Mouse (Mus musculus) heart, embryonic 13.5 days (tissue): ENCODE results near the gene Usp25. TPM values are rescaled to one million over a fixed set of nuclear protein-coding genes. Genes with fewer than 3 reads are reported as not detected.
A peak's percentile ranks its signal among the peaks of the same experiment; 100 is the strongest.

Experiments used
- ATAC-seq: fragments of 200-750 bp; cut with Nextera tagmentation; 2 replicates; pipeline ENCODE4 v1.8.0; 2017; ENCODE audit warnings: moderate TSS enrichment; ENCODE audit not compliant: insufficient number of reproducible peaks, low FRiP score, low TSS enrichment; ENCODE audit errors: extremely low read depth
- H3K27ac ChIP-seq: fragments of 300-500 bp; sonication (generic); replicated peaks from 2 replicates; pipeline ENCODE4 v1.5.1; 2015; ENCODE audit warnings: moderate library complexity, mild to moderate bottlenecking, inconsistent platforms
- H3K27me3 ChIP-seq: fragments of 300-500 bp; sonication (generic); replicated peaks from 2 replicates; pipeline ENCODE4 v1.6.1; 2015; ENCODE audit warnings: mild to moderate bottlenecking, inconsistent platforms
- H3K36me3 ChIP-seq: fragments of 300-500 bp; sonication (generic); 2 replicates; pipeline ENCODE4 v1.6.1; 2015; ENCODE audit warnings: mild to moderate bottlenecking, inconsistent platforms
- H3K4me1 ChIP-seq: fragments of 300-500 bp; sonication (generic); 2 replicates; pipeline ENCODE4 v1.6.1; 2015; ENCODE audit warnings: inconsistent platforms
- H3K4me2 ChIP-seq: fragments of 300-500 bp; sonication (generic); 2 replicates; pipeline ENCODE4 v1.6.1; 2015; ENCODE audit warnings: inconsistent platforms, mild to moderate bottlenecking, moderate library complexity
- H3K4me3 ChIP-seq: fragments of 300-500 bp; sonication (generic); 2 replicates; pipeline ENCODE4 v1.5.1; 2015; ENCODE audit warnings: moderate library complexity, mild to moderate bottlenecking, inconsistent platforms
- H3K9ac ChIP-seq: fragments of 300-500 bp; sonication (generic); 2 replicates; pipeline ENCODE4 v1.6.1; 2015; ENCODE audit warnings: inconsistent platforms, mild to moderate bottlenecking, moderate library complexity
- H3K9me3 ChIP-seq: fragments of 300-500 bp; sonication (generic); 2 replicates; pipeline ENCODE4 v1.6.1; 2016; ENCODE audit warnings: inconsistent platforms
- WGBS: fragments of 180-500 bp; shearing (Covaris S2); methylation state at CpG from one replicate; pipeline ENCODE4 v1.1.7; 2015; ENCODE audit warnings: mixed read lengths; 5-methylcytosine and 5-hydroxymethylcytosine counted together
- polyA plus RNA-seq: library from polyadenylated mRNA; unstranded; fragments of >200 nt; fragmentation: Nextera tagmentation; extraction: Ambion mirVana; gene quantifications from 2 replicates; pipeline ENCODE4 v1.2.1, GENCODE M21; 2015

Gene Usp25
- polyA plus RNA-seq, 1 experiment from 2014 or later = 17.6 TPM

DNA sequence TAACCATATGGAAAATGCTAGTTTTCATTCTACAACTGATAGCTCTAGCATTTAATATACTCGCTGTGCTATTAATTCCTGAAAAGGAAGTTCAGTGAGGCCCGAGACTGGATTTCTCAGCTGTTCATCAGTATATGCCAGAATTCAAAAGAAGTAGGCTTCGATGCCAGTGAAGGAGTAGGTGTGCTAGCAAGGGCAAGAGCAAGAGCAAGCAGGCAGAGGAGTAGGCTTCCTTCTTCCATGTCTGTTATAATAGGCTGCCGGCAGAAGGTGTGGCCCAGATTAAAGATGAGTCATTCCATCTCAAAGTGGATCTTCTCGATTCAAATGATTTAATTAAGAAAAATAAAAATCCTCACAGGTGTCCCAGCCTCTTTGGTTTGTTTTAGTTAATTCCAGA lies 30.0 kb downstream of the Usp25 start:
- H3K4me2 ChIP-seq = no peak overlapping the region
- ATAC-seq = no peak
- no peaks in the 10 kb centered on the region for H3K27me3 ChIP-seq
- H3K4me1 ChIP-seq = peaks cover 23% of the 10 kb centered on the region
- H3K36me3 ChIP-seq = peaks cover 23% of the 10 kb centered on the region
- 86% methylated on average over 5 of the region's 5 CpGs for WGBS
- H3K9me3 ChIP-seq = no peaks in the 10 kb centered on the region
- H3K4me3 ChIP-seq = no peak overlapping the region
- H3K27ac ChIP-seq = no peak overlapping the region
- H3K9ac ChIP-seq = no peak overlapping the region

DNA sequence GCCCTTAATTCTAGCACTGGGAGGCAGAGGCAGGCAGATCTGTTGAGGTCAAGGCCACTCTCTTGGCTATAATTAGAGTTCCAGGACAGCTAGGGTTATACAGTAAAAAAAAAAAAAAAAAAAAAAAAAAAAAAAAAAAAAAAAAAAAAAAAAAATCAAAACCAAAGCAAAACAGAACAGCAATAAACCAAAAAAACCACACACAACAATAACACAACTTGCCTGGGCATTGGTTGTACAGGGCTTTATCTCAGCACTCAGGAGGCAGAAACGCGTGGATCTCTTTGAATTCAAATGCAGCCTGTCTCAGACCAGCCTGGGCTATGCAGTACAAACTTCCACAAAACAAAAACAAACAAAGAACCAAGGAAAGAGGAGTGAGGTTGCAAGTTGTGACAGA lies 40.7 kb downstream of the Usp25 start:
- WGBS = 95% methylated on average over 2 of the region's 2 CpGs
- Histone ChIP-seq H3K9me3 (no peaks in the 10 kb centered on the region), H3K4me3 (no peak overlapping the region), H3K4me1 (0 out of 2 replicates have a peak, but pooled peaks cover 2% of the 10 kb centered on the region), H3K27ac (no peak overlapping the region), H3K4me2 (no peak overlapping the region), H3K9ac (no peak overlapping the region), H3K27me3 (no peaks in the 10 kb centered on the region), H3K36me3 (peaks cover 56% of the 10 kb centered on the region)
- no peak for ATAC-seq

DNA sequence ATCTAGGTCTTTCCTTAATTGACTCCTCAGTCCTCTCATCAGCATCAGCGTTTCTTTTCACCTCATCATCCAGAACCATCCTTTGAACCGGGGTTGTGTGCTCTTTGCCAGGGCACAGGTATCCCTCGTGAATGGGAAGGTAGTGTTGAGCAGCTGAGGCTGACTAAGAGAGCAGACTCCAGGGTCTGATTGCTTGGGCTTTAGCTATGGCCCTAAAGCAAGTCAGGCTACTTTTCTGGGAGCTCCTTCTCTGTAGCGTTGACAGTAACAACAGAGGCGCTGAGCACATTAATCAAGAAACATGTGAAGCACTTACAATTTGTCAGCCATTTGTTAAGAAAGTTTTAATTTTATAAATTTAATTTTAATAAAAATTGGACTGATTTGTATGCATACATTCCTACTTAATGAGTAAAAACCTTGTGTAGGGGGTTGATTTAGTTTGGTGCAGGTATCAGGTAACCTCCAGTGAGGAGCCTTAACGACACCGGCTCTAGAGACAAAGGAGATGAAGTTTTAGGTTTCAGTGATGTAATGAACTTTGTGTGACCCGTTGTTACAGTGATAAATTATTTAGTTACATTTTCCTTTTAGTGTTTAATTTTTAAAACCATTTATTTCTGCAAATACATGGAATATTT lies 42.1 kb downstream of the Usp25 start:
- no peak overlapping the region for H3K9ac ChIP-seq
- ATAC-seq = no peak
- 0 out of 2 replicates have a peak, but pooled peaks cover 2% of the 10 kb centered on the region for H3K4me1 ChIP-seq
- peaks cover 53% of the 10 kb centered on the region for H3K36me3 ChIP-seq
- H3K4me2 ChIP-seq = no peak overlapping the region
- no peaks in the 10 kb centered on the region for H3K27me3 ChIP-seq
- no peak overlapping the region for H3K27ac ChIP-seq
- no peak overlapping the region for H3K4me3 ChIP-seq
- H3K9me3 ChIP-seq = no peaks in the 10 kb centered on the region
- WGBS = 83% methylated on average over 8 of the region's 8 CpGs

DNA sequence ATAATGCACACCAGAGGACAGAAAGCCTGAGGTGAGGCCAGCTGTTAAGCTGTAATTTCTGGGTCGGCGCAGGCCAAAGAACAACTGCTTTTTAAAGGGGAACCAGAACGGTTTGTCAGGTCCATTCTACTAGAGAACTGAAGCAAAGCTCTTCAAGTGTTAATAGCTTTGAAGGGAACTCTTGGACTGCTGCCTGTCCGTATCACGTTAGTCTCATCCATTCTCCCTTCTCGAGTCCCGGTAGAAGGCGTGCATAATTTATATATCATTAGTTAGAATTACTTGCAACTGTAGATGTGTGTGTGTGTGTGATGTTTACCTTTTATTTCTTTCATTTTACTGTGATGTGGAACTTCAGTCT lies 42.6 kb downstream of the Usp25 start:
- WGBS = 81% methylated on average over 8 of the region's 8 CpGs

DNA sequence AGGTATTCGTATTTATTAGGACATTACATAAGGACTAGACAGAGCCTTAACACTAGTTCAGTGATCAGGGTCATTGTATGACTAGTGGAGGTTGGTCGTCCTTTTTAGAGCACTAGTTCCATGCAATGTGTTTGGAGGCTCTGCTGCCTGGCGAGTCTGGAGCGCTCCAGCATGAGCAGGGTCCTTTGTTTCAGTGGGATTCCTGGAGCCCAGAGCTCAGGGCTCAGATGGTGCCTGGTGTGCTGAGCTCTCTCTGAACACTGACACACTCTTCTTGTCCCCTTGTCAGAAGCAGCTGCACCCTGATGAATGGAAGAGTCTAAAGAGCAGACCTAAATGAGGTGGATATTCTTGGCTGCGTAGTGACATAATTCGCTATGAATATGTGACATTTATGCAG lies 45.1 kb downstream of the Usp25 start:
- 80% methylated on average over 6 of the region's 6 CpGs for WGBS
- Histone ChIP-seq H3K36me3 (peaks cover 54% of the 10 kb centered on the region), H3K9ac (no peak overlapping the region), H3K4me2 (no peak overlapping the region), H3K27me3 (no peaks in the 10 kb centered on the region), H3K27ac (no peak overlapping the region), H3K9me3 (no peaks in the 10 kb centered on the region), H3K4me1 (no peaks in the 10 kb centered on the region), H3K4me3 (no peak overlapping the region)
- no peak for ATAC-seq

More for the DNA sequence above, 42.6 kb downstream of the Usp25 start:
- no peaks in the 10 kb centered on the region for H3K27me3 ChIP-seq
- no peak overlapping the region for H3K9ac ChIP-seq
- peaks cover 54% of the 10 kb centered on the region for H3K36me3 ChIP-seq
- 0 out of 2 replicates have a peak, but pooled peaks cover 2% of the 10 kb centered on the region for H3K4me1 ChIP-seq
- no peak overlapping the region for H3K4me3 ChIP-seq
- H3K9me3 ChIP-seq = no peaks in the 10 kb centered on the region
- ATAC-seq = no peak
- no peak overlapping the region for H3K4me2 ChIP-seq
- H3K27ac ChIP-seq = no peak overlapping the region

DNA sequence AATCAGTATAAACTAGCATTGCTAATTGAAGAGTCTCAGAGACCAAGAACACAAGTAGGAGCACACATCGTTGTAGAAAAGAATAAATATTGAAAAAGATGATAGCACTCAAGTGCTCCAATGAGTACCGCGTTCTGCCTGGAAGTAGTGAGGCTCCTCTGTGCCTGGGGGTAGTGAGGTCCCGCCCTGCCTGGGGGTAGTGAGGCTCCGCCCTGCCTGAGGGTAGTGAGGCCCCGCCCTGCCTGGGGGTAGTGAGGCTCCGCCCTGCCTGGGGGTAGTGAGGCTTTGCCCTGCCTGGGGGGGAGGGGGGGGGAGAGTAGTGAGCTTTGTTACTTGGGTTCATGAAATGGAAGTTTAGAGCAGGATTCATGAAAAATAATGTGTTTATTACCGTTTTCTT lies 46.7 kb downstream of the Usp25 start:
- Histone ChIP-seq H3K4me3 (no peak overlapping the region), H3K4me1 (no peaks in the 10 kb centered on the region), H3K27ac (no peak overlapping the region), H3K4me2 (no peak overlapping the region), H3K9ac (no peak overlapping the region), H3K9me3 (no peaks in the 10 kb centered on the region), H3K36me3 (peaks cover 60% of the 10 kb centered on the region), H3K27me3 (no peaks in the 10 kb centered on the region)
- no peak for ATAC-seq
- WGBS = 62% methylated on average over 8 of the region's 8 CpGs

DNA sequence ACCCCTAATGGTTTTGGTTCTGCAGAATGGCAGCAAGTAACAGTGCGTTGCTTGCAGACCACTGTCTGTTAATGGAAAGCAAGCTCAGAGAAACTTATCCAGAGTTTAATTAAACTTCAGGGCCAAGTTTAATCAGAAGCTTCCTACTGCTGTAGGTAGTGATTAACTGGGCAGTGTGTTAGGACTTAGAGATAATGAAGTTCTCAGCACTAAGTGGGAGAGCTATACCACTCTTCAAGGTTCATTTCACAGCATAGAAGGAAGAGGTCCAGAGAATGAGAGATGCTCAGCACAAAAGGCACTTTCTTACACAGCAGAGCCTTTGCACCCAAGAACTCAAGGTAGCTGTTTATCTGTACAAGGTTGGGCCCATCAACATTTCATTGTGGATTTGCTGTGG lies 50.4 kb downstream of the Usp25 start:
- peaks cover 76% of the 10 kb centered on the region for H3K36me3 ChIP-seq
- no peak for ATAC-seq
- H3K27me3 ChIP-seq = no peaks in the 10 kb centered on the region
- no peak overlapping the region for H3K27ac ChIP-seq
- H3K9ac ChIP-seq = no peak overlapping the region
- H3K4me2 ChIP-seq = no peak overlapping the region
- no peaks in the 10 kb centered on the region for H3K9me3 ChIP-seq
- no peaks in the 10 kb centered on the region for H3K4me1 ChIP-seq
- H3K4me3 ChIP-seq = no peak overlapping the region
- 100% methylated on average over 1 of the region's 1 CpGs for WGBS

DNA sequence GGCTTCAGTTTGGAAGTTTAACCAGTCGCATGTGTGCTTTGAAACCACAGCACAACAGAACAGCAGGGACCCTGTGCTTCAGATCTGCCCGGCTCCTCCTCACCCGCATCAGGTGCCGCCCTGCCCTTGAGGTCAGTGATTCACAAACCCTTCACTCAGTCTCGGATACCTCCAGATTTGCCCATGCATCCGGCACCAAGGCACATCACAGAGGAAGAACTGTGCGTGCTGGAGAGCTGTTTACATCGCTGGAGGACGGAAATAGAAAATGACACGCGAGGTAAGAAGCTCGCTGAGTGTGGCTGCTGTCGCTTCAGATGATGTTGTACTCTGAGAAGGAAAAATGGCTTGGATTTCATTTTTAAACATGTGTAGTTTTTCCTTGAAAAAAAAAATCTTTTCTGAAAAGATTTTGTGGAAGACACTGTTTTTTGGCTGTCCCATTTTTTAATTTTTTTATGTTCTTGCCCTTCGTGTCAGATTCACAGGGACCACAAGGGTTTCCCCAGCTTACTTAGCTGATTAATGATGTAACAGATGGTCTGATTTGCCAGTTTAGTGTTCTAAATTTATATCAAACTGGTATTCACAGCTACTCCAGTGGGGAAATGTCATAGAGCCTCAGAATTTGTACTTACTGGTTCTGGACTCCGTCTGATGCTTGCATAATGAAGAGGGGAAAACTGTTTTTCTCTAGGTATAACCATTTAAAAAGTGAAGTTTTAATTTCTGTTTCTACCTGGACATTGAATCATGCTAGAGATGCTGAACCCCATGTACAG lies 63.6 kb downstream of the Usp25 start:
- H3K9ac ChIP-seq = no peak overlapping the region
- 0 out of 2 replicates have a peak overlapping the region, but pooled peaks have one; percentile 12 for H3K27ac ChIP-seq
- WGBS = 52% methylated on average over 15 of the region's 15 CpGs
- no peak for ATAC-seq
- peaks cover 7% of the 10 kb centered on the region; the same call in 1 of the 2 replicates for H3K4me1 ChIP-seq
- no peaks in the 10 kb centered on the region for H3K27me3 ChIP-seq
- H3K4me3 ChIP-seq = no peak overlapping the region
- peaks cover 71% of the 10 kb centered on the region for H3K36me3 ChIP-seq
- no peaks in the 10 kb centered on the region for H3K9me3 ChIP-seq
- no peak overlapping the region for H3K4me2 ChIP-seq

DNA sequence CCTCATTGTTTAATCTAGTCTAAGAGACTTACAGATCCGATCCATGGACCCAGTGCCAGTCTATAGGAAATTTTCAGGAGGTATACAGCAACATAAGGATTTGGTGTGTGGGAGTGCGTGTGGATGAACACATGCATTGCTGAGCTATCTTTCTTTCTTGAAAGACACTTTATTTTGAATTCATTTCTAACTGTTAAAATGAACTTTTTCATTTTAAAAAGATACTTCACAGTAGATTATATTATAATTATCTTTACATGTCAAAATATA lies 64.2 kb downstream of the Usp25 start:
- Histone ChIP-seq H3K27me3 (no peaks in the 10 kb centered on the region), H3K4me1 (peaks cover 7% of the 10 kb centered on the region; the same call in 1 of the 2 replicates), H3K36me3 (peaks cover 71% of the 10 kb centered on the region), H3K4me3 (no peak overlapping the region), H3K9ac (no peak overlapping the region), H3K9me3 (no peaks in the 10 kb centered on the region), H3K4me2 (no peak overlapping the region), H3K27ac (no peak overlapping the region)
- WGBS = 82% methylated on average over 2 of the region's 2 CpGs
- ATAC-seq = no peak

DNA sequence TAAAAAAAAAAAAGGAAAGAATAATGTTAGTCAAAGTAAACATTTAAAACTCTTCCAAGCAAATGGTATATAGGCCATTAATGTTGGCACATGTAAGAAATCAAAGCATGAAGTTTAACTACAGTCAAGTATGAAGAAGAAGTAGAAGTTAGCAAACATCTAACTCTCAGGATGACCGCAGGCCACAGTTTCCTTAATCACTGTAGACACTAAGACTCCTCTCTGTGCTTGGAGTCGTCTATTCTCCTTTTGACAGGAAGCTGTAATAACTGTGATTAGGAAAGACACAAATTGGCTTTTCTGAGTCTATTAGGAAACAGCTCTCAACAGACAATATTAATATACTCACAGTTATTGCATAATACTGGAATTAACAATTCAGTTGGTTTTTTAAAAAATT lies 70.6 kb downstream of the Usp25 start:
- Histone ChIP-seq H3K4me2 (no peak overlapping the region), H3K27ac (no peak overlapping the region), H3K27me3 (no peaks in the 10 kb centered on the region), H3K4me1 (no peaks in the 10 kb centered on the region), H3K9ac (no peak overlapping the region), H3K4me3 (no peak overlapping the region), H3K9me3 (no peaks in the 10 kb centered on the region), H3K36me3 (peaks cover 70% of the 10 kb centered on the region)
- WGBS = 75% methylated on average over 2 of the region's 2 CpGs
- no peak for ATAC-seq

DNA sequence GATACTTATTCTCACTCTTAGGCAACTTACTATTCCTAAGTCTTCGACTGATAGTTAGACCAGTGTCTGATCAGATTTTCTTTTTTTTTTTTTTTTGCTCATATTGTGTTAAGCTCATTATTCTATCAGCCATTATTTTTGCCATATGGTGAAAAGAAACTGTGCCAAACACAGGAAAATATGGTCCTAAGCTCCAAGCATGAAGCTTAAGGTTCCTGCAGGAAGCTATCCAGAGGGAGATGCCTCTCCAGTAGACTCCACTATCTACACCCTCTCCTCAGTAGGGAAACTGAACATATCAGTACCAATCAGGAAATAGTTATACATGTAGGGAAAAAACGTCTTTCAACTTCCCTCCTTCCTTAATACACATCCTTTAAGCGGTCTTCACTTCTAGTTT lies 76.3 kb downstream of the Usp25 start:
- no peak for ATAC-seq
- no peaks in the 10 kb centered on the region for H3K4me1 ChIP-seq
- H3K27ac ChIP-seq = no peak overlapping the region
- H3K27me3 ChIP-seq = no peaks in the 10 kb centered on the region
- H3K9ac ChIP-seq = no peak overlapping the region
- H3K36me3 ChIP-seq = peaks cover 66% of the 10 kb centered on the region
- no peak overlapping the region for H3K4me3 ChIP-seq
- 81% methylated on average over 3 of the region's 3 CpGs for WGBS
- no peaks in the 10 kb centered on the region for H3K9me3 ChIP-seq
- H3K4me2 ChIP-seq = no peak overlapping the region

DNA sequence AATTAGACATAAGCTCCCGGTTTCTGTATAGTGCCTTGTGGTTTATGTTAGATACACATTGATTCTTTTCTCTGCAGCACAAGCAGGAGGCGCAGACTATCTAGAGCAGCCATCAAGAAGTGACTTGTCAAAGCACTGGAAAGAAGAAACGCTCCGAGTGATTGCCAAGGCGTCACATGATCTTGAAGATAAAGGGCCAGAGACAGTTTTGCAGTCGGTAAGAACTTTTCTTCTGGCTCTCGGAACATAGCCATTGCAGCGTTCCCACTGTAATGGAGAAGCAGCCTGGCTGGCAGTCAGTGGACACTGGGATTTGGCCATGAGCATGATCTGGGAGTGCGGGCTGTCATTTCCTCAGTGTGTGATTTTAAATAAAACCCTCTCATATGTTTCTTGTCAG lies 80.0 kb downstream of the Usp25 start:
- no peaks in the 10 kb centered on the region for H3K9me3 ChIP-seq
- no peak overlapping the region for H3K27ac ChIP-seq
- no peak overlapping the region for H3K4me2 ChIP-seq
- peaks cover 54% of the 10 kb centered on the region for H3K36me3 ChIP-seq
- H3K9ac ChIP-seq = no peak overlapping the region
- ATAC-seq = no peak
- 64% methylated on average over 9 of the region's 9 CpGs for WGBS
- no peaks in the 10 kb centered on the region for H3K4me1 ChIP-seq
- no peaks in the 10 kb centered on the region for H3K27me3 ChIP-seq
- no peak overlapping the region for H3K4me3 ChIP-seq
